Mouse (Mus musculus) erythroid progenitor cell, adult 5-6 weeks (primary cell): ENCODE measurements around the gene Lrtm2. TPM values are rescaled to one million over a fixed set of nuclear protein-coding genes. Genes with fewer than 3 reads are reported as not detected.

Experiments used
- ATAC-seq: replicated peaks from 2 replicates; pipeline ENCODE4 v1.8.0; 2016; ENCODE audit warnings: moderate number of reproducible peaks, mild to moderate bottlenecking, moderate TSS enrichment, inconsistent platforms; ENCODE audit not compliant: poor library complexity, low FRiP score, severe bottlenecking
- total RNA-seq, 2 experiments: library from RNA; stranded (forward) in 1 of 2; stranded (reverse) in 1 of 2; fragments of 150-400 nt in 1 of 2; fragments of 186-747, 209-891 nt in 1 of 2; gene quantifications; 2 replicates each; pipeline versions ENCODE4 v1.2.3 to v1.2.4; 2015 to 2017; ENCODE audit warnings: low replicate concordance in 2 of 2

The Lrtm2 gene
- total RNA-seq, 2 experiments from 2014 or later = 0.08 TPM; not detected in 1

DNA sequence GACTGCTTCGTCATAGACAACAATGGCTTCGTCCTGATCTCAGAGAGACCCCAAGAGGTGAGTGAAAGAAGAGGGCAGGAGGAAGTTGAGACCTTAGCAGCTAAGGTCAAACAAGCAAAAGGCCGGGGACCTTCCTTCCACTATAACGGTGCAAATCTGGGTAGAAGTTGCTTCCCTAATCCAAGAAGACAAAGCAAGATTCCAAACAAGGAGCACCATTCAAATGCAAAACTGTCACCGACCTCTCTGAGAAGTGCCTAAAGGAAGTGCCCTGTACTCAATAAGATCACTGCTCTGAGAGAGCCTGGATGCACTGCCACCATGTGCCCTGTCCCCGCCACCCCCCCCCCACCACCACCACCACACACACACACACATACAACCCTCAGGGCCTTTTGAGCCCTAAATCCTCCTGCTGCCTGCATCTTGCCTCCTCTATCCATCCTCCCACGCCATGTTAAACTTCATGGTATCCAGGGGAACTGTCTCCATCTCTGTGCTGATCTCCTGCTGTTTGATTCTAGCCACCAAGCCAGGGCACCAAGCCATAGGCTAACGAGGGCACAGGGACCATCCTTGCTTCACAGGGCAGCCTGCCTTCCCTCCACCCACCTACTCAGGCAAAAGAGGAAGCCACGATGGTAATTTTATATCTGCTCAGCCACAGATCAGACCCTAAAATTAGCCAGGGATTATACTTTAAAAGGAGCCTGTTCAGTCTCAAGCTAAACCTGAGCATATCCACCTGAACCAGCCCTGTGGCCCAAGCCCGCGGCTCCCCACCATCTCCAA is 7.8 kb upstream of the Lrtm2 start:
- ATAC-seq = no peak

DNA sequence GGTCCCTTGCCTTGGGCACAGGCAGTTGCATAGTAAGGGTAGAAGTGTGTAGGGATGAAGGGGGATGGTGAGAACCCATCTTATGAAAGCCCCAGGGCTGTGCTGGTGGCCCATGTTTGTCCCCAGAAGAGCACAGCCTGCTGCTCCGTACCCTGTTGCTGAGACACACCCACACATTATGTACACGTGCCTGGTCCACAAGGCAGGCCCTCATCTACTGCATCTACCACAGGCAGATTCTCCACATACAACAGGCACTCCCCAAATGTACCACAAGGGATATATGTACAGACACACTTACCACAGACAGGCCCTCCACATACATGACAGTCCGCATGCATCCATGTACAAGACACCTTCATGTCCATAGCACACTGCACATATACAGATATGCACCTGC is 6.7 kb upstream of the Lrtm2 start:
- ATAC-seq = no peak

DNA sequence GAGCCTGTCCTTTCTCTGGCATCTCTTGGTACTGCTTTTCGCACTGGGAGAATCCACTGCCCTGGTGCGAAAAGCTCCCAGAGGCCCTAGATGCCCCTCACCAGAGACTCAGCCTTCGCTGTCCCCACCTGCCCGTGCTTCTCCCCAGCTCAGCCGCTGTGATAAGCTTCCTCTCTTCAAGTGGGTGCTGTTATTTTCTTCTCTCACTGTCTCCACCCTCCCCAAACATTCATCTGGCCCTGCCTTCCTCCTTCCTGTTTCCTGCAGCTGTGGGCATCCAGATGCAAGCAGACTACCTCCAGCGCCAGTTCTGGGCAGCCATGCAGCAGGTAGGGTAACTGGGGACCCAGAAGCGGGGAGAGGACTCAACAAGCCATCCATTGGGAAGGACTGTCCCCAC is 5.6 kb upstream of the Lrtm2 start:
- no peak for ATAC-seq

DNA sequence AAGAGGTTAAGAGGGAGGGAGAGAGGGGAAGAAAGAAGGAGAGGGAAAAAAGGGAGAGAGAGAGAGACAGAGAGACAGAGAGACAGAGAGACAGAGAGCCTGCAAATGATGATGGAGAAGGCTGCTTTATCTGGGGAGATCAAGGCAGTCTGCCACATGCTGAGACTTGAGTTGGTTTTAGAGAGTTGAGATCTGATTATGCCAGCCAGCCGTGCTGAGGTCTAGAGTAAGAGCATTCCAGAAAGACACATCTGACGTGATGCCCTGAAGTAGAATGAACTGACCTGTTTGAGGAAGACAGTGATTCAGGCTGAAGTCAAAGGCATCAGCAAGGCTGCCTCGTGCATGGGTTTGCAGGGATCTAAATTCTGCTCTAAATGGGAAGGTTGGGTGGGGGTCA is 3.3 kb upstream of the Lrtm2 start:
- no peak for ATAC-seq

DNA sequence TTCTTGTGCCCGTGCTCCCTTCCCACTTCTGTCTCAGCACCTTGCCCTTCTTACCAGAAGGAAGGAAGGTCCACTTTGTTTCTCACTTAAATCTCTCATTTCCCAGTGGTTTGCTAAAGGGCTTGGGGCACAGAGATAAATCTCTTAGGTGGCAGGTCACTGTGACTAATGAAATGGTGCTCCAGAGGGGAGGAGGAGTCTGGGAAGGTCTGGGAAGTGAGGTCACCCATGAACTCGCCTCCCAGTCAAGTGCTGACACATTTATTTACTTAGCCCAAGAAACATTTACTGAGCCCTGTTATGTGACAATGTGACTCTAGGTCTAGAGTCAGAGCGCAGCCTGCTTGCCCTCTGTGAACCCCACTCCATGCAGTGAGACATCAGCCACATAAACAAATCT is 2.6 kb upstream of the Lrtm2 start:
- ATAC-seq = no peak

DNA sequence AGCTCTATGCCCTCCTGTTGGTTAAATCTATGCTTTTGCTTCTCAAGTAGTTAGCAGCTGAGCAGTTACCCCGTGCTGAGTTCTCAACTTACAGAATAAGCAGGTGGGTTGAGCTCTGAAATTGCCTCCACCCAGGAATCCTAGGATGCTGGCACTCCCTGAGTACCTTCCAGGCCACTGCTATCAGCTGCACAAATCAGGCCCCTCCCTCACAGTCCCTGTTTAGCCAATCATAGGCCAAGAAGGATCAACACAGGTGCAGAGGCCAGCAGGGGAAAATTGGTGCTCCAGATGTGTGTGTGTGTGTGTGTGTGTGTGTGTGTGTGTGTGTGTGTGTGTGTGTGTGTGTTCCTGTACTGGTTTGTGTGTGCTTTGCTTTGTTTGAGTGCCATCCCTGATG is 1.5 kb upstream of the Lrtm2 start:
- no peak for ATAC-seq

DNA sequence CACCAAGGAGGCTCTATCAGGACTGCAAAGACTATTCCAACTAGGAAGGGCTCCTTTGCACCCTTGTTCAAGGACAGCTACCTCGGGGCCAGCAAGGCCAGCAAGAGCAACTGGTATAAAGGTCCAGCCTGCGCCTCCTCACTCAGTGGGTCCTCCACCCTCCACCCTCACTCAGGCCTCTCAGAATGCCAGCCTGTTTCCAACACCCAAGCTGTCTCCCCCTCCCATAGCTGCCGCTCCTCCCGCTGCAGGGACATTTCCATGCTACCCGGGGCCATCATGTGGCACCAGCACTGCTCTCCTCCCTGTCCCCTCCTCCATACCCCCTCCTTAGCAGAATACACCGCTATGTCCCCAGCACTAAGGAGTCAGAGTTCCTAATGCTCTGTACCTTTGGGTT is 630 bp downstream of the Lrtm2 start:
- no peak for ATAC-seq

DNA sequence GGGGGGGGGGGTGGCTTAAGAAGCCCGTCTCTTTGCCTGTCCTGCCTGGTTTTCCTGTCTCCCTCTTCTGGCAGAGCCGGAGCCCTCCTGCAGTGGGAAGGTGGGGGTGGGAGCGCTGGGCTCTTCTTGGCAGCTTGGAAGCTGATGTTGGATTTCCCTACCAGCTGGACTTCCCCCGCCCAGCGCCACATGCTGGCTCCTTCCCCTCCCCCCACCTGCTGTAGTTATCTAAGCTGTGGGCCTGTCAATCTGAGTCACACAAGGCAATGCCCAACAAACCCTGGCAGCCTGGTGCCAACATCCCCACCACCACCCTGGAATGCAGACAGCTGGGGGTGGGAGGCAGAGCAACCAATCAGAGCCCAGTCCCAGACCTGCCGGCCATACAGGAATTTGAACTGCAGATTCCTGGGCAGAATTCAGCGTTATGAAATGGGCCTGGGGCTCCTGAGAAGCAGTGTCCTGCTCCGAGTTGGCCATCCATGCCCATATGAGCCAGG is 1.3 kb downstream of the Lrtm2 start:
- ATAC-seq = no peak

DNA sequence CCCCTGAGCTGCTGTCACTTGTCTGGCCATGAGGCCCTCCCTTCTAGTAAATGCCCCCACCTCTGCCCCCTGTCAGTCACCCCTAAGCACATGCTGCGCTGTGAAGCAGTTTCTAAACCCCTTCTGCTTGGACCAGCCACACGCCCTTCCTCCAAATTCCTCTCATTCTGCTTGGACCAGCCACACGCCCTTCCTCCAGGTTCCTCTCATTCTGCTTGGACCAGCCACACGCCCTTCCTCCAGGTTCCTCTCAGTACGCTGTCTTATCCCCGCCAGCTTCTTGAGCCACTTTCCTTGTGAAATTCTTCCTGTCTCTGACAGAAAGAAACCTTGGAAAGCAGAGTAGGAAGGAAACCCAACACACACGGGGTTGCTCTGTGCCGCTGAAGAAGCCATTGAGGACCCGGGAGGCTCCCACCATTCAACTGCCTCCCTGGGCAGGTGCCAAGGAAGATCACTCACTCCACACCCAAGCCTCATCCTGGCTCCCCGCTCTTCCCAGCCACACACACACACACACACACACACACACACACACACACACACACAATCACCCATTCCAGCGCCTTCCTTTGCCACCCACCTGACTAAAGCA is 1.9 kb downstream of the Lrtm2 start:
- no peak for ATAC-seq

DNA sequence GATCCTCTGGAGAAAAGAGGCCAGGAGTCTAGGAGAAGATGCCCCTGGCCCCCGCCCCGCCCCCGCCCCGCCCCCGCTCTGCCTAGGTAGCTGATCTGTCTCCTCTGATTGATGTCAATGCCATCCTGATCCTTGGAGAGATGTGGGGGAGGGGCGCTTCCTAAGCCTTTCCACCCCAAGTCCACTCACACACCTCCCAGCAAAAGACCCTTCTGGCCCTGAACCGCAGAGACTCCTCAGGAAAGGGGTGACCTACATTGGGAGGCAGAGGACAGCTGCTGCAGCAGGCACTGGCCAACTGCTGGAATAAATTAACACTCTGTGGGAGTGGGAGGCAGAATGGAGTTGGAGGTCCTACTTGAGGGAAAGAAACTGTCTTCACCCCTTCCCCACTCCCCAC is 4.0 kb downstream of the Lrtm2 start:
- no peak for ATAC-seq

DNA sequence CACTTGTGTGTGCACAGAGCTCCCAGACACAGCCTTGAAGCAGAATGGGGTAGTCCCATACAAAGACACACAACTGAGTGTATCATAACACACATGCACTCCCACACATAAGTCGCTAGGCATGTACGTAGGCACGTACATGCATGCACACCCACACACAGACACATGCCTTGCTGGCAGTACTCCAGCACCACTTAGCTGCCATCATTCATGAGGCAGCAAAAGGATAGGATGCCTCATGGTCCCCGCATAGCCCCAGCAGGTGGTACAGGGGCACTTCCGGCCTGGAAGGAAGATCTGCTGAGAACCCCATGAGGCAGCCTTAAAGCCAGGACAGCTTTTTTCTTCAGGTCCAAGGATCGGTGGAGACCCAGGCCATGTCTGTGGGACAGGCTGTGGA is 4.6 kb downstream of the Lrtm2 start:
- no peak for ATAC-seq

DNA sequence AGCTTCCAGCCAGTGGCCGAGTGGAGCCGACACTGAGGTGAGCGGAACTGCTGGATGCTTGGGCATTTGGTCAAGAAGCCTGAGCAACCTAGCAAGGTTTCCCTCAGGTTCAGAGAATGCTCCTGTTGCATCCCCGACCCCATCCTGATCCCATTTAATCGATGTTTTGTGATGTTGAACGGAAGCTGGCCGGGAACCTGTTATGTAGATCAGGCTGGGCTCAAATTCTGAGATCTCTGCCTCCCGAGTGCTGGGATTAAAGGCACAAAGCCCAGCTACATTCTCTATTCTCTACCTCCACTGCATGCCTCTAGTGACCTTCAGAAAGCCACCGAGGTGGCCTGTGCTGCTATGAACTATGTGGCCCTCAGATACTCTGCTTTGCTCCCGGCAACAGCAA is 5.8 kb downstream of the Lrtm2 start:
- ATAC-seq = no peak

DNA sequence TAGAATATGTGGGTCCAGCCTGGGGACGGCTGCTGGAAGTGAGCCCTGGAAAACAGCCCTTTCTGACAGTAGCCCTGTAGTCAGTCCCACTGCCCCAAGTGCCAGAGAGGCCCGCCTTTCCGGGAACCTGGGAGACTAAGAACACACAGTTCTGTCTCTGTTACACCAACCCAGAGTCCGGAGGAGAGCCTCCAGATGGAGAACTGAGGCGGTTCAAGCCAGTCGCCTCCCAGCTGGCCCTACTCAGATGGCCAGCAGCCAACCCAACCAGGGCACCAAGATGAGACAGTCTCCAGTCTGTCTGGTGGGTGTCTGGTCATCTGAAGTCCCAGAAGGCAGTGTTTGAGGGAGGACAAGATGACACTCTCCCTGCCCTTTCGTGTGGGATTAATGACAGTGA is 8.8 kb downstream of the Lrtm2 start:
- no peak for ATAC-seq

DNA sequence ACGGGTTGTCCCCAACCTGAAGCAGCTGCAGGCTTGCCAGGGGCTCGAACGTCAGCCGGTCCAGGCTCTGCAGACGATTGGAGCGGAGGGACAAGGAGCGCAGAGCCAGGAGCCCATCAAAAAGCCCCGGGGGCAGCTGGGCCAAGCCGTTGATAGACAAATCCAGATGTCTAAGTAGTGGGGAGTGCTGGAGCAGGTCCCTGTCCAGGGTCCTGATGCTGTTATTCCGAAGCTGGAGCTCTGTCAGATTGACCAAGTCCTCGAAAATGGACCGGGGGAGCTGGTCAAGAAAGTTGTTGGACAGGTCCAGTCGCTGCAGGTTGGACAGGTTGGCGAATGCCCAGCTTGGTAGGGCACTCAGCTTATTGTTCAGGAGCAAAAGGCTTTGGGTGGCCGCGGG is 10.1 kb downstream of the Lrtm2 start:
- ATAC-seq = no peak

DNA sequence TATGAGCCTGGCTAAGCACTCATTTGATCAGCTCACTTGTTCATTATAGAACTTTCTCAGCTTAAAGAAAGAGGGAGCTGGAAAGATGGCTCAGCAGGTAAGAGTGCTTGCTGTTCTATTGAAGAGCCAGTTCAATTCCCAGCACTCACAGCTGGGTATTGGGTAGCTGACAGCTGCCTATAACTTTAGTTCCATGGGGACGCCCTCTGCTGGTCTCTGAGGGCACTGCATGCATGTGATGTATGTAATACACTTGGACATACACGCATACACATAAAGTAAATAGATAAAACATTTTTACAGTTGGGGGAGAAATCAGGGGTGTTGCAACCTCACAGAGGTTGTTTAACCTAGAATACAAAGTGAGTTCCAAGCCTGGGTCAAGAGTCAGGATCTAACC is 11.2 kb downstream of the Lrtm2 start:
- no peak for ATAC-seq

DNA sequence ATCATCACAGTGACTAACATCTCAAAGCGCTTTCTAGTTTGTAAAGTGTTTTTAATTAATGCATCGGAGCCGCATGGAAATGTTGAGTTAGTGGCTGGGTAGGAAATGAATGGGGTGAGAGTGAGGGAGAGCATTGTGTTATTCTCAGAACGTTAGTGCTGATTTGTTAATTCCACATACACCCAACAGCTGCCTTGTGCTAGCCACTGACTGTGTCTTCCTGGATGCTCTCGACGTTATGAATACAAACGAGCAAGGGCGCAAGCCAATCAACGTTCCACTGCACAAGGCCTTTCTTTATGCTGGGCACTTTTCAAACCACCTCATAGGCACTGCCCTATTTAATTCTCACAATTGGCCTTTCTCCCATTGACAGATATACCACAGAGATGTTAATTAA is 11.8 kb downstream of the Lrtm2 start:
- ATAC-seq = no peak

DNA sequence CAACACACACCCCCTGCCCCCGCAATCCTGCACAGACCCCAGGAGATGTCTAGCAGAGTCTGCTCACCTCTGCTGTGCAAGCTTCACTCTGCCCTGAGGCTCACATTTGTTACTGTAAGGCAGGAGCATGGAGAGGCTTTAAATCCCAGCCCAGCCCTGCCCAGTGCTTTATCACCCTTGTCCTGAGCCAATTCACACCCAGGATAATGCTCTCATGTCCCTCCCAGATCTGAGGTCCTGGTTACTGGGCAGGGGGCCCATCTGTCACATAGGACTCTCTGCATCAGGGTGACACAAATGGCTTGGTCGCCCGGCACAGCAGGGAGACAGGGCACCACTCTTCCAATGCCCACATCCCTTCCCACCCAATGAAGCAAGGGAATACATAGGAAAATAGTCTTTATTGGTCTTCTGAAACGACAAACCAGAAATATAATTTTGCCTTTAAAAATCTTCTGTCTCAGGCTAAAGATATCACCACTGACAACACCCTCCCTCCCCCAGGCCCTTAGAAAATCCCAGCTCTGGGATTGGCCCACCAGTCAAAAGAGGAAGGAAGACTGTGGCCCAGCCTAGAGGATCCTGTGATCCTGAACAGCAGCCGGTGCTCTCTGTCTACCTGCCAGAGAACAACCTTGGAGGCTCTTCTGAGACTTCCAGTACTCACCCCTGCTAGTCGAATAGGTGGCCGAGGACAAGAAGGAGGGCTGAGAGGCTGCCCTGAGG is 15.7 kb downstream of the Lrtm2 start:
- ATAC-seq = no peak

DNA sequence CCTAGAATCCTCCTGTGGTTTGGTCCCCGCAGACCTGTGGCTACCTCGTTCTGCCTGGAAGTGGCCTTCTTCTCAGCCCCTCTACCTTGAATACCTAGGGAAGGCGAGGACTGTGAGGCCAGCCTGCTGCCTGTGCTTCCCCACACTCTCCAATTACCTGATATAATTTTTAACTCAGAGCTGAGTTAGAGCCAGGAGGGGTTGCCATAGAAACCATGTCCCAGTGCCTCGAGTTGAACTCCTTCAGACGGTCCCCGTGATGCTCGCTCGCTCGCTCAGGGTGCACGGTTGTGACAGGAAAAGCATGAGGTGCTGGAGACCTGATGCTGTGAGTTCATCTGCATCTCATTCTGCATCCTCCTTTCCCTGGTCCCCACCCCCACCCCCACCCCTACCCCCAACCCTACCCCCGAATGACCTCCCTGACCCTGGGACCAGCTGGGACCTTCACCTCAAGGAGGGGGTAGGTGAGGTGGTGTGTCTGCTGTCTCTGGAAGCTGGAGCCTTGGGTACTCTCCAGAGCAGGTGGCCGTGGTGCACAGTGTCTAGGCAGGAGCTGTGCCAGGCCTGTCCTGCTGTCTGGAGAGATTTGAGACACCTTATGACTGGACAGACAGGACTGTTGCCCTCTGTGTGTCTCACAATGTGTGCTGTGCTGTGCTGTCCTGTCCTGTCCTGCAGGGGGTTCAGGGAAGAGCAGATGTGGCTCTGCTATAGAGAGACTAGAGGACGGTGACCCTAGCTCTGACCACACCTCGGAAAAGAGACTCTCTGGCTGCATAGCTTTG is 16.8 kb downstream of the Lrtm2 start:
- ATAC-seq = no peak

DNA sequence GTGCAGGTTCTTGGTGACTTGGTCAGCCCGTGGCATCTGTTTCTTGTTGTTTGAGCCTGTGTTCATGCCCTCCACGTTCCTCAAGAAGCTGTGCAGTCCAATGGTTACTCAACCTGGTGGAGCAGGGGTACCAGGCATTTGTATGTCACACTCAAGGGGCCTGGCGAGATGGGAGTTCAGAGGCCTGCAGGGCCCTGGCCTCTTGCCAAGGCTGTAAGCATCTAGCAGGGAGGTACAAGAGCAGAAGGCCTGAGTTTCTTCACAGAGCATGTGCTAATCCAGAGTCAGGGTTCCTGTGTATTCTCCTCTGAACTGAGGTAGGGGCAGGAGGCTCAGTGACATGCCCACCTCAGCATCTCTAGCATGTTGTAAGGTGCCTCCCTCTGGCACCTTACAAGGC is 17.5 kb downstream of the Lrtm2 start:
- ATAC-seq = no peak

DNA sequence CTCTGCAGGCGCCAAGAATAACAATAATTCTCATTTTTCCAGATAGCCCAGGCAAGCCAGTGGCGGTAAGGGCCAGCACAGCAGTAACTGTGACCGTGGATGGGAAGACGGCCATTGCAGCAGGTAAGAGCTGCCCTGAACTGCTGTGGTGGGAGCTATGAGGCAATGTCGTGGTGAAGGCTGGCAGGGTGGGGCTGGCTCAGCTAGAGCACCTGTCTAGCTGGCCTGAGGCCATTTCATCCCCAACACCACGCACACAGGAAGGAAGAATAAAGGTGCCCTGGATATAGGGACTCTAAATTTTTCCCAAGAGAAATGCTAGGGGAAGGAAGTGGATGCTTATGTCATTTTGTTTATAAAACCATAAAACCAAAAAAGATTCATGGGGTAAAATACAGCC is 18.2 kb downstream of the Lrtm2 start:
- no peak for ATAC-seq
